Mouse (Mus musculus) forebrain, embryonic 14.5 days (tissue): Measurements from ENCODE around the gene Rptor. TPM values are rescaled to one million over a fixed set of nuclear protein-coding genes. Genes with fewer than 3 reads are reported as not detected.

ENCODE experiments used
- ATAC-seq: fragments of 200-750 bp; cut with Nextera tagmentation; 2 replicates; pipeline ENCODE4 v1.8.0; 2017; ENCODE audit warnings: mild to moderate bottlenecking, moderate library complexity
- DNase-seq: peaks from one replicate; pipeline ENCODE4 v3.0.0-alpha.2; 2015; ENCODE audit warnings: low spot score
- H3K27ac ChIP-seq: fragments of 300-500 bp; sonication (generic); 2 replicates; pipeline ENCODE4 v1.5.1; 2014; ENCODE audit warnings: low read depth, mild to moderate bottlenecking, control low read depth, low read length, moderate library complexity
- H3K27me3 ChIP-seq: fragments of 300-500 bp; sonication (generic); replicated peaks from 2 replicates; pipeline ENCODE4 v1.6.1; 2014; ENCODE audit warnings: low read length, control low read depth, mixed read lengths; ENCODE audit not compliant: control insufficient read depth, insufficient read depth
- H3K36me3 ChIP-seq: fragments of 300-500 bp; sonication (generic); 2 replicates; pipeline ENCODE4 v1.6.1; 2014; ENCODE audit warnings: low read length, control low read depth; ENCODE audit not compliant: control insufficient read depth, insufficient read depth
- H3K4me1 ChIP-seq: fragments of 300-500 bp; sonication (generic); 2 replicates; pipeline ENCODE4 v1.6.1; 2014; ENCODE audit warnings: antibody characterized with exemption, low read length, control low read depth; ENCODE audit not compliant: control insufficient read depth, insufficient read depth
- H3K4me2 ChIP-seq: fragments of 300-500 bp; sonication (generic); 2 replicates; pipeline ENCODE4 v1.6.1; 2014; ENCODE audit warnings: mild to moderate bottlenecking, control low read depth, low read length
- H3K4me3 ChIP-seq: fragments of 300-500 bp; sonication (generic); 2 replicates; pipeline ENCODE4 v1.5.1; 2014; ENCODE audit warnings: low read depth, low read length, control low read depth
- H3K9ac ChIP-seq: fragments of 300-500 bp; sonication (generic); 2 replicates; pipeline ENCODE4 v1.6.1; 2014; ENCODE audit warnings: mild to moderate bottlenecking, low read length, control low read depth, moderate library complexity
- H3K9me3 ChIP-seq: fragments of 300-500 bp; sonication (generic); replicated peaks from 2 replicates; pipeline ENCODE4 v1.6.1; 2016; ENCODE audit warnings: low read length, control low read depth, mixed read lengths; ENCODE audit not compliant: control insufficient read depth
- whole genome bisulfite sequencing: fragments of 180-500 bp; shearing (Covaris S2); extraction: QIAGEN DNeasy Blood & Tissue Kit; methylation state at CpG from one replicate; pipeline ENCODE4 v1.1.7; 2014; 5-methylcytosine and 5-hydroxymethylcytosine counted together
- polyA plus RNA-seq: library from polyadenylated mRNA; unstranded; fragments of >200 nt; fragmentation: Nextera tagmentation; extraction: Ambion mirVana; gene quantifications from 2 replicates; pipeline ENCODE4 v1.2.1, GENCODE M21; 2014

The Rptor gene
- polyA plus RNA-seq, 1 experiment from 2014 or later: 7.0 TPM

GRCm38 (mm10) chr11:119945343-119945742 is 342.6 kb downstream of the Rptor start:
- H3K9ac ChIP-seq: no peak overlapping the region
- H3K36me3 ChIP-seq: no peaks in the 10 kb centered on the region
- no peaks in the 10 kb centered on the region for H3K9me3 ChIP-seq
- ATAC-seq (no peak), DNase-seq (no peak)
- no peak overlapping the region for H3K4me3 ChIP-seq
- H3K4me2 ChIP-seq: no peak overlapping the region
- no peak overlapping the region for H3K27ac ChIP-seq
- H3K4me1 ChIP-seq: peaks cover 19% of the 10 kb centered on the region
- 92% methylated on average over 7 of the region's 7 CpGs for WGBS
- H3K27me3 ChIP-seq: no peaks in the 10 kb centered on the region

GRCm38 (mm10) chr11:119947426-119947825 is 344.7 kb downstream of the Rptor start:
- ATAC-seq: no peak
- H3K36me3 ChIP-seq: no peaks in the 10 kb centered on the region

GRCm38 (mm10) chr11:119947897-119948296 is 345.2 kb downstream of the Rptor start:
- Histone ChIP-seq H3K9ac (no peak overlapping the region), H3K4me3 (no peak overlapping the region), H3K27ac (no peak overlapping the region), H3K27me3 (no peaks in the 10 kb centered on the region), H3K36me3 (no peaks in the 10 kb centered on the region), H3K4me2 (no peak overlapping the region), H3K9me3 (no peaks in the 10 kb centered on the region), H3K4me1 (peaks cover 13% of the 10 kb centered on the region)
- ATAC-seq: no peak
- DNase-seq: no peak
- whole genome bisulfite sequencing: 56% methylated on average over 2 of the region's 2 CpGs

More at GRCm38 (mm10) chr11:119947426-119947825, 344.7 kb downstream of the Rptor start:
- H3K9me3 ChIP-seq: no peaks in the 10 kb centered on the region
- 100% methylated on average over 1 of the region's 1 CpGs for WGBS
- no peaks in the 10 kb centered on the region for H3K27me3 ChIP-seq
- H3K4me2 ChIP-seq: no peak overlapping the region
- no peak overlapping the region for H3K9ac ChIP-seq
- H3K27ac ChIP-seq: no peak overlapping the region
- peaks cover 8% of the 10 kb centered on the region for H3K4me1 ChIP-seq
- no peak for DNase-seq
- H3K4me3 ChIP-seq: no peak overlapping the region

- no peaks in the 10 kb centered on the region for H3K9me3 ChIP-seq
- no peak overlapping the region for H3K4me3 ChIP-seq
- DNase-seq (no peak), ATAC-seq (no peak)
- H3K9ac ChIP-seq: no peak overlapping the region
- H3K4me2 ChIP-seq: no peak overlapping the region
- H3K36me3 ChIP-seq: no peaks in the 10 kb centered on the region
- H3K4me1 ChIP-seq: peaks cover 13% of the 10 kb centered on the region
- 65% methylated on average over 4 of the region's 4 CpGs for WGBS
- no peak overlapping the region for H3K27ac ChIP-seq
- no peaks in the 10 kb centered on the region for H3K27me3 ChIP-seq
Observed at GRCm38 (mm10) chr11:119948305-119948704, 345.6 kb downstream of the Rptor start.

GRCm38 (mm10) chr11:119948803-119949202 is 346.1 kb downstream of the Rptor start:
- no peak for DNase-seq
- no peak overlapping the region for H3K4me3 ChIP-seq
- H3K4me1 ChIP-seq: peaks cover 10% of the 10 kb centered on the region
- H3K36me3 ChIP-seq: no peaks in the 10 kb centered on the region
- no peak for ATAC-seq
- H3K9me3 ChIP-seq: no peaks in the 10 kb centered on the region
- no peaks in the 10 kb centered on the region for H3K27me3 ChIP-seq
- H3K4me2 ChIP-seq: no peak overlapping the region
- H3K9ac ChIP-seq: no peak overlapping the region
- no peak overlapping the region for H3K27ac ChIP-seq
- WGBS: 95% methylated on average over 2 of the region's 2 CpGs

Other genes with a start within 250 kb of the Rptor start
- 2.7 TPM in 2 replicates for gene Sgsh, start 247.4 kb upstream of the Rptor start, polyA plus RNA-seq
- 2.5 and 3.8 TPM in 2 replicates for gene Slc26a11, start 247.3 kb upstream of the Rptor start, polyA plus RNA-seq
- gene Rnf213, start 209.8 kb upstream of the Rptor start, polyA plus RNA-seq: 1.3 and 1.5 TPM in 2 replicates
- 15.9 and 18.0 TPM in 2 replicates for gene Endov, start 111.6 kb upstream of the Rptor start, polyA plus RNA-seq
- gene Nptx1, start 55.2 kb upstream of the Rptor start, polyA plus RNA-seq: 4.1 and 6.7 TPM in 2 replicates